Mouse (Mus musculus) liver, adult 2 months (tissue): Measurements from ENCODE around the gene Robo1.

Experiments
- CTCF ChIP-seq: fragments of 200-500 bp; IDR thresholded peaks from 2 replicates; pipeline ENCODE4 v1.5.1; 2011; ENCODE audit warnings: low read depth, low read length, control low read depth
- POLR2A ChIP-seq: fragments of 200-500 bp; IDR thresholded peaks from 2 replicates; pipeline ENCODE4 v1.6.1; 2011; ENCODE audit warnings: low read length, control low read depth; ENCODE audit not compliant: insufficient read depth; ENCODE audit errors: extremely low read depth

- no peak for TF ChIP-seq CTCF
- TF ChIP-seq POLR2A = no peak
Observed at GRCm38 (mm10) chr16:72995955-72996535, 687.9 kb downstream of the Robo1 start.
